Mouse (Mus musculus) liver, embryonic 14.5 days (tissue): ENCODE measurements around the gene Miga2. TPM values are rescaled to one million over a fixed set of nuclear protein-coding genes. Genes with fewer than 3 reads are reported as not detected.
A peak's percentile ranks its signal among the peaks of the same experiment; 100 is the strongest.

Source experiments
- ATAC-seq: fragments of 200-750 bp; cut with Nextera tagmentation; 2 replicates; pipeline ENCODE4 v1.8.0; 2017; ENCODE audit warnings: moderate number of reproducible peaks, mild to moderate bottlenecking, moderate library complexity; ENCODE audit not compliant: insufficient read depth
- DNase-seq, 3 experiments: peaks; one replicate each; pipeline ENCODE4 v3.0.0-alpha.2; 2012 to 2013; ENCODE audit warnings: low read depth in 3 of 3, low spot score in 3 of 3
- H3K27ac ChIP-seq: fragments of 300-500 bp; sonication (generic); 2 replicates; pipeline ENCODE4 v1.5.1; 2014; ENCODE audit warnings: moderate library complexity, mild to moderate bottlenecking, control low read depth, inconsistent platforms
- H3K27me3 ChIP-seq: fragments of 300-500 bp; sonication (generic); 2 replicates; pipeline ENCODE4 v1.6.1; 2014; ENCODE audit warnings: mild to moderate bottlenecking, low read length, moderate library complexity; ENCODE audit not compliant: control insufficient read depth, insufficient read depth
- H3K36me3 ChIP-seq: fragments of 300-500 bp; sonication (generic); replicated peaks from 2 replicates; pipeline ENCODE4 v1.6.1; 2014; ENCODE audit warnings: low read depth; ENCODE audit not compliant: control insufficient read depth, insufficient read depth
- H3K4me1 ChIP-seq, 2 experiments: fragments of 200-500 bp in 1 of 2; fragments of 300-500 bp in 1 of 2; sonication (generic) in 1 of 2; replicated peaks; 2 replicates each; pipeline ENCODE4 v1.6.1; 2012 to 2014; ENCODE audit warnings: antibody characterized with exemption in 1 of 2, inconsistent platforms in 1 of 2, low read length in 1 of 2; ENCODE audit not compliant: control insufficient read depth in 2 of 2, insufficient read depth in 2 of 2
- H3K4me2 ChIP-seq: fragments of 300-500 bp; sonication (generic); 2 replicates; pipeline ENCODE4 v1.6.1; 2014; ENCODE audit warnings: low read depth, mild to moderate bottlenecking, control low read depth, moderate library complexity
- H3K4me3 ChIP-seq, 2 experiments: fragments of 200-500 bp in 1 of 2; fragments of 300-500 bp in 1 of 2; sonication (generic) in 1 of 2; 2 replicates each; pipeline ENCODE4 v1.5.1; 2012 to 2014; ENCODE audit warnings: low read depth in 2 of 2, low read length in 2 of 2, mild to moderate bottlenecking in 2 of 2, control low read depth in 1 of 2, inconsistent platforms in 1 of 2, moderate library complexity in 1 of 2; ENCODE audit not compliant: insufficient read depth in 1 of 2
- H3K9ac ChIP-seq: fragments of 300-500 bp; sonication (generic); replicated peaks from 2 replicates; pipeline ENCODE4 v1.6.1; 2014; ENCODE audit warnings: mild to moderate bottlenecking, control low read depth, moderate library complexity
- H3K9me3 ChIP-seq: fragments of 300-500 bp; sonication (generic); 2 replicates; pipeline ENCODE4 v1.6.1; 2016; ENCODE audit warnings: low read length, mixed read lengths; ENCODE audit not compliant: control insufficient read depth
- CTCF ChIP-seq: IDR thresholded peaks from 2 replicates; pipeline ENCODE4 v1.5.1; 2016; ENCODE audit warnings: antibody characterized with exemption, low read depth, control low read depth
- EP300 ChIP-seq: IDR thresholded peaks from 2 replicates; pipeline ENCODE4 v1.6.1; 2016; ENCODE audit warnings: antibody characterized with exemption, low read depth
- WGBS: fragments of 180-500 bp; shearing (Covaris S2); extraction: QIAGEN DNeasy Blood & Tissue Kit; methylation state at CpG from one replicate; pipeline ENCODE4 v1.1.7; 2014; ENCODE audit not compliant: insufficient replicate concordance; 5-methylcytosine and 5-hydroxymethylcytosine counted together
- polyA plus RNA-seq, 2 experiments: library from polyadenylated mRNA; depleted of rRNA in 1 of 2; stranded (reverse) in 1 of 2; unstranded in 1 of 2; fragments of >200 nt; fragmentation: Nextera tagmentation in 1 of 2; extraction: Ambion mirVana in 1 of 2; gene quantifications; 2 replicates each; pipeline versions ENCODE4 v1.2.1 to v1.2.3; 2012 to 2014

The Miga2 gene
- polyA plus RNA-seq, 2 experiments = 5.3 to 6.9 TPM

GRCm38 (mm10) chr2:30349196-30349595, 14.8 kb upstream of the Miga2 start:
- H3K4me1 ChIP-seq = no peaks in the 10 kb centered on the region
- no peak for DNase-seq
- no peak; the same call in 1 of the 2 replicates for ATAC-seq
- peaks cover 5% of the 10 kb centered on the region for H3K36me3 ChIP-seq
- H3K4me3 ChIP-seq = no peak overlapping the region
- no peaks in the 10 kb centered on the region for H3K9me3 ChIP-seq
- no peak overlapping the region for H3K27ac ChIP-seq
- no peaks in the 10 kb centered on the region for H3K27me3 ChIP-seq
- 75% methylated on average over 6 of the region's 6 CpGs for WGBS
- TF ChIP-seq EP300 (no peak), CTCF (no peak)
- H3K9ac ChIP-seq = no peak overlapping the region
- no peak overlapping the region for H3K4me2 ChIP-seq

GRCm38 (mm10) chr2:30351149-30351548, 12.9 kb upstream of the Miga2 start:
- ATAC-seq (no peak), DNase-seq (no peak)
- H3K36me3 ChIP-seq = no peaks in the 10 kb centered on the region; the same call in 1 of the 2 replicates
- no peaks in the 10 kb centered on the region for H3K27me3 ChIP-seq
- no peak overlapping the region for H3K4me2 ChIP-seq
- H3K4me3 ChIP-seq = no peak overlapping the region
- H3K27ac ChIP-seq = no peak overlapping the region
- TF ChIP-seq CTCF = peak; percentile 49
- TF ChIP-seq EP300 = no peak
- no peak overlapping the region for H3K9ac ChIP-seq
- H3K9me3 ChIP-seq = no peaks in the 10 kb centered on the region
- H3K4me1 ChIP-seq = no peaks in the 10 kb centered on the region
- 75% methylated on average over 2 of the region's 2 CpGs for WGBS

- no peak for ATAC-seq
- Histone ChIP-seq H3K27me3 (no peaks in the 10 kb centered on the region), H3K9me3 (no peaks in the 10 kb centered on the region), H3K27ac (no peak overlapping the region), H3K4me3 (no peak overlapping the region), H3K9ac (no peak overlapping the region), H3K36me3 (no peaks in the 10 kb centered on the region), H3K4me1 (peaks cover 7 to 13% of the 10 kb centered on the region in 2 experiments), H3K4me2 (no peak overlapping the region)
- TF ChIP-seq CTCF (no peak), EP300 (no peak)
- WGBS = 62% methylated on average over 4 of the region's 4 CpGs
- no peak for DNase-seq
Measured at GRCm38 (mm10) chr2:30355861-30356260, 8.2 kb upstream of the Miga2 start.

GRCm38 (mm10) chr2:30356266-30356665, 7.8 kb upstream of the Miga2 start:
- no peak for DNase-seq
- Histone ChIP-seq H3K4me1 (peaks cover 7 to 13% of the 10 kb centered on the region in 2 experiments), H3K36me3 (no peaks in the 10 kb centered on the region), H3K4me2 (no peak overlapping the region), H3K4me3 (no peak overlapping the region), H3K9me3 (no peaks in the 10 kb centered on the region), H3K9ac (no peak overlapping the region), H3K27me3 (no peaks in the 10 kb centered on the region), H3K27ac (no peak overlapping the region)
- no peak for ATAC-seq
- WGBS = 52% methylated on average over 4 of the region's 4 CpGs
- TF ChIP-seq CTCF (no peak), EP300 (no peak)

- no peaks in the 10 kb centered on the region for H3K9me3 ChIP-seq
- no peaks in the 10 kb centered on the region for H3K36me3 ChIP-seq
- DNase-seq (no peak), ATAC-seq (no peak)
- H3K4me3 ChIP-seq = no peak overlapping the region
- peaks cover 7 to 13% of the 10 kb centered on the region in 2 experiments for H3K4me1 ChIP-seq
- H3K9ac ChIP-seq = no peak overlapping the region
- 68% methylated on average over 9 of the region's 9 CpGs for WGBS
- H3K27ac ChIP-seq = no peak overlapping the region
- H3K4me2 ChIP-seq = no peak overlapping the region
- TF ChIP-seq CTCF (0 out of 2 replicates have a peak, but pooled peaks have one; percentile 10), EP300 (no peak)
- H3K27me3 ChIP-seq = no peaks in the 10 kb centered on the region
Measured at GRCm38 (mm10) chr2:30356906-30357305, 7.1 kb upstream of the Miga2 start.
